Mouse (Mus musculus) CH12.LX (cell line): ENCODE data around the gene Vps9d1.

Experiments used
- CHD2 ChIP-seq: IDR thresholded peaks from 2 replicates; pipeline ENCODE4 v1.6.1; 2011; ENCODE audit warnings: low read length, improper control_type of control experiment
- CTCF ChIP-seq, 2 experiments: IDR thresholded peaks in 1 of 2; conservative IDR thresholded peaks in 1 of 2; 2 replicates each; pipeline ENCODE4 v1.5.1; 2011 to 2012; ENCODE audit warnings: low read depth in 2 of 2, low read length in 2 of 2, improper control_type of control experiment in 1 of 2, inconsistent platforms in 1 of 2, mild to moderate bottlenecking in 1 of 2, moderate library complexity in 1 of 2
- ZC3H11A ChIP-seq: IDR thresholded peaks from 2 replicates; pipeline ENCODE4 v1.6.1; 2012; ENCODE audit warnings: low read depth, mild to moderate bottlenecking, inconsistent platforms, low read length, improper control_type of control experiment

- TF ChIP-seq CTCF (conservative IDR thresholded peaks at IDR 0.05 in 1 of 2, IDR thresholded peaks at IDR 0.05 in 1 of 2; ENCODE audit: low read depth in 2 of 2, low read length in 2 of 2): peak in 1 of 2 experiments; percentile 48; a peak in 2 of 4 replicates
- TF ChIP-seq CHD2: no peak
- TF ChIP-seq ZC3H11A: no peak
These were observed 11.1 kb downstream of the Vps9d1 start for GRCm38 (mm10) chr8:123243053-123243452.
